Mouse (Mus musculus): ENCODE results near the gene Plcb4.

DNA sequence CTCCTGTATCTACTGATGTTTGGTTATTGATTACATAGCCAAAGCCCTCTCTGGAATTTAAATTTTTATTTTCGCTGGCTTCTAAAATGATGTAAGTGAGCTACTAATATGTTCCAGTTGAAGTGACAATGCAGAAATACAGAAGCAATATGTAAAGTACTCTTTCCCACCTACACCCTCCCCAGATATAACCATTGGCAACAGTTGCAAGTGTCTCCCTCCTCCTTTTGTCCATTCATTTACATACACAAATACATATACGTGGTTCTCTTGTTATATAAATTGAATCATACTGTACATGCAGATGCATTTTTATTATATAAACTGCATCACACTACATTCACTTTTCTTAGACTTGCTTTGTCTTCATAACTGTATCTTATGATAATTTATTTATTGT lies 8.7 kb downstream of the Plcb4 start:
- TF ChIP-seq POLR2A (IDR thresholded peaks at IDR 0.05; ENCODE audit: low read depth, low read length) (no peak), EP300 (IDR thresholded peaks at IDR 0.05; ENCODE audit: low read length) (no peak), CTCF (conservative IDR thresholded peaks at IDR 0.05 in 1 of 2, IDR thresholded peaks at IDR 0.05 in 1 of 2; ENCODE audit: low read depth in 2 of 2, low read length in 2 of 2) (no peak), SIN3A (IDR thresholded peaks at IDR 0.05; ENCODE audit: low read length) (no peak), ETS1 (conservative IDR thresholded peaks at IDR 0.05; ENCODE audit: low read depth, low read length) (no peak), MEF2A (IDR thresholded peaks at IDR 0.05; ENCODE audit: borderline replicate concordance, low read depth, low read length) (no peak), ZNF384 (IDR thresholded peaks at IDR 0.05; ENCODE audit: low read depth, low read length) (no peak), HCFC1 (IDR thresholded peaks at IDR 0.05; ENCODE audit: low read depth, low read length) (no peak), CHD1 (IDR thresholded peaks at IDR 0.05; ENCODE audit: low read depth, low read length) (no peak)

All from CH12.LX (cell line).